Mouse (Mus musculus): Measurements from ENCODE around the gene Ier3.

Gene Ier3

GRCm38 (mm10) chr17:35810900-35811648, 10.4 kb upstream of the Ier3 start:
- DNase-seq (ENCODE audit: extremely low read depth, low read depth) = no peak

- no peak for DNase-seq (ENCODE audit: extremely low read depth, low read depth)
Measured at GRCm38 (mm10) chr17:35812307-35812706, 9.2 kb upstream of the Ier3 start.

GRCm38 (mm10) chr17:35812736-35813135, 8.7 kb upstream of the Ier3 start:
- no peak for DNase-seq (ENCODE audit: extremely low read depth, low read depth)

- DNase-seq (ENCODE audit: extremely low read depth, low read depth) = no peak
Measured at GRCm38 (mm10) chr17:35813245-35813647, 8.2 kb upstream of the Ier3 start.

GRCm38 (mm10) chr17:35813653-35814052, 7.8 kb upstream of the Ier3 start:
- no peak for DNase-seq (ENCODE audit: extremely low read depth, low read depth)

- DNase-seq (ENCODE audit: extremely low read depth, low read depth) = no peak
Measured at GRCm38 (mm10) chr17:35814678-35815077, 6.8 kb upstream of the Ier3 start.

- DNase-seq (ENCODE audit: extremely low read depth, low read depth) = no peak
Measured at GRCm38 (mm10) chr17:35815836-35816235, 5.6 kb upstream of the Ier3 start.

GRCm38 (mm10) chr17:35816686-35817085, 4.8 kb upstream of the Ier3 start:
- no peak for DNase-seq (ENCODE audit: extremely low read depth, low read depth)

GRCm38 (mm10) chr17:35817226-35817625, 4.3 kb upstream of the Ier3 start:
- no peak for DNase-seq (ENCODE audit: extremely low read depth, low read depth)

- no peak for DNase-seq (ENCODE audit: extremely low read depth, low read depth)
Measured at GRCm38 (mm10) chr17:35820111-35820510, 1.4 kb upstream of the Ier3 start.

- no peak for DNase-seq (ENCODE audit: extremely low read depth, low read depth)
Measured at GRCm38 (mm10) chr17:35822564-35822963, 1.1 kb downstream of the Ier3 start.

- DNase-seq (ENCODE audit: extremely low read depth, low read depth) = peak; percentile 95
Measured at GRCm38 (mm10) chr17:35822964-35823937, 1.8 kb downstream of the Ier3 start, which contains the start of gene Flot1. Gene Flot1 (plus strand): TSS chr17:35823230.

GRCm38 (mm10) chr17:35824402-35824801, 2.9 kb downstream of the Ier3 start:
- DNase-seq (ENCODE audit: extremely low read depth, low read depth) = no peak

- DNase-seq (ENCODE audit: extremely low read depth, low read depth) = no peak
Measured at GRCm38 (mm10) chr17:35825109-35825850, 3.8 kb downstream of the Ier3 start.

GRCm38 (mm10) chr17:35829737-35830136, 8.3 kb downstream of the Ier3 start:
- DNase-seq (ENCODE audit: extremely low read depth, low read depth) = no peak

- no peak for DNase-seq (ENCODE audit: extremely low read depth, low read depth)
Measured at GRCm38 (mm10) chr17:35832400-35833238, 11.1 kb downstream of the Ier3 start.

- no peak for DNase-seq (ENCODE audit: extremely low read depth, low read depth)
Measured at GRCm38 (mm10) chr17:35833239-35833751, 11.8 kb downstream of the Ier3 start.

GRCm38 (mm10) chr17:35833894-35834293, 12.4 kb downstream of the Ier3 start:
- no peak for DNase-seq (ENCODE audit: extremely low read depth, low read depth)

GRCm38 (mm10) chr17:35834696-35835422, 13.4 kb downstream of the Ier3 start:
- DNase-seq (ENCODE audit: extremely low read depth, low read depth) = no peak
